Mouse (Mus musculus) embryonic fibroblast, embryonic 13.5 days (primary cell): ENCODE measurements around the gene Bpifb1. TPM values are rescaled to one million over a fixed set of nuclear protein-coding genes. Genes with fewer than 3 reads are reported as not detected.
"Not testable (repeated sequence)": the region's sequence is repeated elsewhere in the genome, so short reads cannot be mapped to it uniquely, and the experiment has no call there.

Experiments
- H3K27ac ChIP-seq: 2 replicates; pipeline ENCODE4 v1.5.1; 2012; ENCODE audit warnings: low read length, control low read depth, inconsistent platforms; ENCODE audit not compliant: insufficient read depth
- H3K4me1 ChIP-seq: 2 replicates; pipeline ENCODE4 v1.6.1; 2011; ENCODE audit warnings: low read length; ENCODE audit not compliant: control insufficient read depth, insufficient read depth
- H3K4me3 ChIP-seq: 2 replicates; pipeline ENCODE4 v1.5.1; 2011; ENCODE audit warnings: mild to moderate bottlenecking, control low read depth, low read length; ENCODE audit not compliant: insufficient read depth
- CTCF ChIP-seq: IDR thresholded peaks from 2 replicates; pipeline ENCODE4 v1.5.1; 2011; ENCODE audit warnings: mild to moderate bottlenecking, control low read depth, low read length, moderate library complexity, borderline replicate concordance; ENCODE audit not compliant: insufficient read depth
- POLR2A ChIP-seq: IDR thresholded peaks from 2 replicates; pipeline ENCODE4 v1.6.1; 2011; ENCODE audit warnings: low read depth, mild to moderate bottlenecking, control low read depth, low read length, moderate library complexity
- polyA plus RNA-seq: library from polyadenylated mRNA; stranded (reverse); fragments of >200 nt; gene quantifications from 2 replicates; pipeline ENCODE4 v1.2.4, GENCODE M21; 2011; ENCODE audit warnings: low read depth; ENCODE audit not compliant: missing spikeins, insufficient read length

Bpifb1 gene
- polyA plus RNA-seq, 1 experiment = not detected

DNA sequence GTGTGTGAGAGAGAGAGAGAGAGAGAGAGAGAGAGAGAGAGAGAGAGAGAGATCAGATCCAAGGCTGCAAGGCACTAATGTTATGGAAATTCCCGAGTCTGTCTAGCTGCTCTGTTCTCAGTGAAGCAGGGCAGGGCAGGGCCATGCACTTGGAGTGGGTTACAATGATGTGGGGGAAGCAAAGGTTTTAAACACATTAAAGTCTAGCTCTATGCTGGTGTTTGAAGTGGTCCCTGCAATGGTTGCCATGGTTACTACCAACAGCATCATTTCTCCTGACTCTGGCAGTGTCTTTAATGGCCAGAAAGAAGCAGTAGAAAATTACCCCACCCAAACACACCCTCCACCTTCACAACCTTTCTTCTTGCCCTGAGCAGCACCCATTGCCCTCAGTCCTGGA is 20.5 kb downstream of the Bpifb1 start:
- Histone ChIP-seq H3K4me3 (no peak overlapping the region), H3K4me1 (no peaks in the 10 kb centered on the region), H3K27ac (no peak overlapping the region)
- TF ChIP-seq POLR2A = no peak
- no peak for TF ChIP-seq CTCF

DNA sequence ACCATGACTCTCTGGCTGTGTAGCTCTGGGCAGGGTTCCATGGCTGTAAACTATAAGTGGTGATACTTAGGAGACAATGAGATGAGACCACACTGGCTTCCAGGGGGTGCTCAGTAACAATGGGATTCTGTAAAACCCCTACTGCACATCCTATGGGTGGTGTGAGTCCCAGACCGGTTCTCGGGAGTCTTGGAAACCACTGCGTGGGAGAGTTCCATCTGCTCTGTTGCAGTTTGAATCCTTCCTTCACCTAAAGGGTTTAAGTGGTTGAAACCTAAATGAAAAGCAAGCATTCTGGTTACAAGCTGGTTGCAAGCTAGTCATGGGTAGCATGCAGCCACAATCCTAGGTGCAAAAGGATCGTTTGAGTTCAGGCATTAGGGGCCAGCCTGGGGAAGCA is 21.3 kb downstream of the Bpifb1 start:
- Histone ChIP-seq H3K4me3 (no peak overlapping the region), H3K4me1 (no peaks in the 10 kb centered on the region), H3K27ac (no peak overlapping the region)
- TF ChIP-seq POLR2A (no peak), CTCF (no peak)

DNA sequence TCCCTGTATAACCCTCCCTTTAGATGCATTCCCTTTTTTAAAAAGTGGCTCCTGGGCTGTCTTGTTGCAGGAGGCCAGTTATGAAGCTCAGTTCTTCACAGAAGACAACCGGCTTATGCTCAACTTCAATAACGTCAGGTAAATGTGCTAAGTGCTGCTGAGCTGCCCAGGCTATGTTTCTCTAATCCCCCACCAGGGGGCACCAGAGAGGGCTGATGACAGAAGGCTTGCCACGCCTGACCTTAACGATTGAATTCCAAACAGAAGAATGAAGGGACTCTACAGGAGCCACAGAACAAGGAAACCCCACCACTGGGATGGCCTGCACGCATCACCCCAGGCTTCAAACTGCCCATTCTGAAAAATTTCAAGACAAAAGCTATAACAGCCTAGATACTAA is 24.6 kb downstream of the Bpifb1 start:
- Histone ChIP-seq H3K4me3 (no peak overlapping the region), H3K4me1 (no peaks in the 10 kb centered on the region), H3K27ac (no peak overlapping the region)
- TF ChIP-seq CTCF (peak; percentile 51; the same call in 1 of the 2 replicates), POLR2A (no peak)

DNA sequence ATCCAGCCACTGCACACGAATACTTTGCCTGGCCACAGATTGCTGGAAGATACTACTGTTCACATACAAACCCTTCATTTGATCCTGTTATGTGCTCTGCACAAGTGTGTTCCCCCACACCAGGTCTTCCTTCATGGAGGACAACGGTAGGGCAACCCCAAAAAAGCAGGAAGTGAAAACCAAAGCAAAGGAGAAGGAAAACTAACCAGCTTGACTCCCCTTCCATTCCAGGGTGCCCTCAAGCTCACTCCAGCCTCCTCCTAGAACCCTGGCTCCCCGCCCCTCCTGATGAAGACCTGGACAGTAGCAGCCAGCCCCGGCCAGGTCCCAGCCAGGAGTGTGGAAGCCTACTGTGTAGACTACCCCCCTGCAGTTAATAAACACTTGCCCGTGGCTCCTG is 29.3 kb downstream of the Bpifb1 start:
- TF ChIP-seq POLR2A (no peak), CTCF (no peak)
- Histone ChIP-seq H3K4me3 (no peak overlapping the region), H3K27ac (no peak overlapping the region), H3K4me1 (no peaks in the 10 kb centered on the region)

DNA sequence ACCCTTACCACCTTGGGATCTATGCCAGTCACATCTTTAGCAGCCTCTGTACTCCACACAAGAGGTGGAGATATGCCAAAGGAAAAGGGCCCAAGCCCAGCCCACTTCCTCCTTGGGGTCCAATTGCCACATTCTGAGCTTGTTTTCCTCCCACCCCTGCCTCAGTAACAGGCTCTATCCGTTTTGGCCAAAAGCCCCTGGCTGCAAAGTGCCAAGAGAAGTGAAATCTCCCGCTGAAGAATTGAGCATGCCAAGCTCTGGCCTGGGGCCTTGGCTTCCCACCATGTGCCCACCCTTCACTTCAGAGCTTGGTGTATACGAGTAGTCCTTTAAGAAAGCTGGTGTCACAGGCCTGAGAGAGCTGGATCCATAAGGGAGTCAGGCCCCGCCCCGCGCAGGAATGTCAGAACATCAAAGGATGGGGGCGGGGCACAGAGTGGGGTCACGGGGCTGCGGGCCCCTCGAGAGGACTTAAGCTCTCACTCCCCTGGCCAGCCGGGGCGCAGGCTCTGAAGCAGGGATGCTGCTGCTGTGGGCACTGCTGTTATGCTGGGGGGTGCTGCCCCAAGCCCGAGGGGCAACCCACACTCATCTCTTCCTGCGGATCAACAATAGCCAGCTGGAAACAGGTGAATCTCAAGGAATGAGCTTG is 32.8 kb downstream of the Bpifb1 start, which contains the start of gene Bpifb5:
Gene Bpifb5, plus strand, starts transcription at position 478 of the 652 bp plus-strand sequence.
- no peak within 1 kb of the TSS for H3K4me3 ChIP-seq
- no peaks in the 10 kb centered on the region for H3K4me1 ChIP-seq
- TF ChIP-seq CTCF (no peak), POLR2A (no peak)
- H3K27ac ChIP-seq = no peak within 1 kb of the TSS

DNA sequence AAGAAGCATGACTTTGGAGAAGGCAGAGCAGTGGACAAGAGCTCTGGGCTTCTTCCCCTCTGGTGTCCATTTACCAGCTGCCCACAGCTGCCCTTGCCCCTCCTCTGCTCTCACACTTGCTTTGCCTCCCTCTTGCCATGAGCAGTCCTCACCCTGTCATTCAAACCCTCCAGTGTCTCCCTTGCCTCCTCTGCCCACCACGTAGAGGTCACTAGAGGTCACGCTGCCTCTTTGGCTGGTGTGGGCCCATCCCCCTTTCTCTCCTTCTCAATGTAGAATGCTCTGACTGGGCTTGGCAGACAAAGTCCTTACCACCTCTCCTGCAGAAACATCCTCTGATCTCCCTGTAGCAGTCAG is 33.3 kb downstream of the Bpifb1 start:
- H3K4me1 ChIP-seq = no peaks in the 10 kb centered on the region
- no peak overlapping the region for H3K4me3 ChIP-seq
- no peak overlapping the region for H3K27ac ChIP-seq
- TF ChIP-seq CTCF = no peak

DNA sequence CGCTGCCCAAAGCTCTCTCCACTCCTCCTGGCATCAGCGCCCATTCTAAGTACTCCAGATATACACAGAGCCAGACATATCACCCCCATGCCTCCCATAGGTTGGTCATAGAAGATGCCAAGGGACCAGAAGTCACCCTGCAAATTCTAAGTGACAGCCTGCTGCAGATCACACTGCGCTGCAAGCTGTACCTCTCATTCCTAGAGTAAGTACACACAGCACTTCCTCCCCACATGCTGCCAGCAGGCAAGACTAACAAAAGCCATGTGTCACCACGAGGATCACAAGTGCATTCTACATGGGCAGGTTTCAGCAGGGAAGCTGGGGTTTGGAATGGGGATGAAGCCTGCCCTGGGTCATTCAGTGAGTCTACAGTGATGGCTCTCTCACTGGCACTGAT is 36.4 kb downstream of the Bpifb1 start:
- no peak overlapping the region for H3K27ac ChIP-seq
- TF ChIP-seq POLR2A (no peak), CTCF (no peak)

DNA sequence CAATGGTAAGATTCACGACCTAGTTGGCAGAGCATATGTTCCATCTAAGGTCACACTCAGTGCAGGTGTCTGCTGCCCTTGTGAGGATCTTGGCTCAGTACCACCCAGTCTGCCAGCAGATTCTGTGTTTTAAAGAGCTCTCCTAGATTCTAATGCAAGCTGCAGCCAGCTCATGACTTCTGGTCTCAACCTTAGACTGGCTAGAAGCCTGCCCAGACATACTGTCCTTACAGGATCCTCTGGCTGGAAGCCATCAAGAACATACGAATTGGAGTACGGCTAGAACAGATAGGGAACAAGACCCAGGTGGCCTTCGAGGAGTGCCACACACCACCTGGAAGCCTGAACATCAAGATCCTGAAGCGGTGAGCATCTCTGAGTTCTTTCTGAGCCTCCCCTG is 37.2 kb downstream of the Bpifb1 start:
- H3K4me1 ChIP-seq = no peaks in the 10 kb centered on the region
- no peak overlapping the region for H3K4me3 ChIP-seq
- TF ChIP-seq POLR2A = no peak
- no peak for TF ChIP-seq CTCF
- H3K27ac ChIP-seq = no peak overlapping the region

More for the DNA sequence above, 36.4 kb downstream of the Bpifb1 start:
- no peaks in the 10 kb centered on the region for H3K4me1 ChIP-seq
- no peak overlapping the region for H3K4me3 ChIP-seq

DNA sequence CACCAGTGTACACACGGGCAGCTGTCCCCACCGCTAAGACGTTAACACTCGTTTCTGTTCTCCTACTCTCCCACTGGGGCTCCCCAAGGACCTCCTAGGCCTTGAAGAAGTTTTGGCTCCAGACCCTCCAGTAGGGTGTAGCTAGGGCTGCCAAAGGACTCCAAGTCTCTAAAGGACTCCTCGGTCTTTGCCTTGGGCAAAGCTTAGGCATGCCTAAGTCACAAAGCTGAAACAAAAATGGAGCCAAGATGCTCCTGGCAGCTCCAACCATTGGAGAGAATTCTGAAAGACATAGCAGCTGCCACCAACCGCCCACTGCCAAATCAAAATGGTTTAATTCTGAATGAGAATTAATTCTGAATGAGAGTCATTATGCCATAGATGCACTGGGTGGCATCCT is 42.8 kb downstream of the Bpifb1 start:
- Histone ChIP-seq H3K4me1 (no peaks in the 10 kb centered on the region), H3K4me3 (no peak overlapping the region), H3K27ac (no peak overlapping the region)
- TF ChIP-seq CTCF (no peak), POLR2A (no peak)

DNA sequence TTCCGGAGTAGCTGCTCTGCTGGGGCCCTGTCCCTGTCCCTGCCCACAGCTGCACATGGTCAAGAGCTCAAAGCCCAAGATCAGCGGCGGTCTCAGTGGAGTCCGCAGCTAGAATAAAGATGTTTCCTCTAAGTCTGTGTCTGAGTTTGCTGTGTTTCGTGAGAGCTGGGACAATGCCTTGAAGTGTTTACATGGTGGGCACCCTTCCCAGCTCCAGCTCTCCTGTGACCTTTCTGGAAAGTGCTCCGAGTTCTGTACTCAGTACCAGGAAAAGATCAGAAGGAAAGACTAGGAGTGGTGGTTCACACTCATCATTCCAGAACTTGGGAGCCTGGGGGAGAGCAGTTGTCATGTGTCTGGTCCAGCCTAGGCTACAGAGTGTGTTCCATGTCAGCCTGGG is 50.2 kb downstream of the Bpifb1 start:
- no peaks in the 10 kb centered on the region for H3K4me1 ChIP-seq
- no peak overlapping the region for H3K27ac ChIP-seq
- no peak overlapping the region for H3K4me3 ChIP-seq
- no peak for TF ChIP-seq CTCF

DNA sequence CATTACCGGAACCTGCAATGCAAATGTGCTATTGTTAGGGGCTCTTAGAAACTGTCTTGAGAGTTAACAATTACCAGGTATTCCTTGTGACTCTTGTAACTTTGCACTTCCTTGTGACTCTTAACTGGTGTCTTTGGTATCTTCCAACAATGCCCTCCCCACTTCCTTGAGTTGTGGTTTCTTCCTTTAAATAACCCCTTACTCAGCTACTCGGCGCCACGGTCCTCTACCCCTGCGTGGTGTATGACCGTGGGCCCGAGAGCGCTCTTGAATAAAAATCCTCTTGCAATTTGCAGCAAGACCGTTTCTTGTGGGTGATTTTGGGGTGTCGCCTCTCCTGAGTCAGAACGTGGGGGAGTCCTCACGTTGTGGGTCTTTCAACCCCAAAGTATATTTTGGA is 52.1 kb downstream of the Bpifb1 start:
- not testable (repeated sequence) for H3K27ac ChIP-seq, H3K4me1 ChIP-seq, H3K4me3 ChIP-seq
